Mouse (Mus musculus): ENCODE measurements at regions not wholly inside any gene's neighbourhood (a gene's known extent, or its start where the extent isn't known, plus 50 kb on each side); places are given as distances from the start of the nearest gene placed in this dataset.

GRCm38 (mm10) chr15:68366816-68367215 is 1866.1 kb upstream of the Lrrc6 start:
- DNase-seq (ENCODE audit: low spot score) = no peak

GRCm38 (mm10) chr15:68363058-68363735 is 1862.5 kb upstream of the Lrrc6 start:
- DNase-seq (ENCODE audit: low spot score) = peak; percentile 91

GRCm38 (mm10) chr15:68362081-68363057 is 1861.7 kb upstream of the Lrrc6 start:
- DNase-seq (ENCODE audit: low spot score) = peak; percentile 55

GRCm38 (mm10) chr15:68360956-68361908 is 1860.5 kb upstream of the Lrrc6 start:
- DNase-seq (ENCODE audit: low spot score) = no peak

- no peak for DNase-seq (ENCODE audit: low spot score)
Measured at GRCm38 (mm10) chr15:68359496-68359895, 1858.8 kb upstream of the Lrrc6 start.

- DNase-seq (ENCODE audit: low spot score) = no peak
Measured at GRCm38 (mm10) chr15:68355957-68356356, 1855.2 kb upstream of the Lrrc6 start.

- DNase-seq (ENCODE audit: low spot score) = no peak
Measured at GRCm38 (mm10) chr15:68344652-68345051, 1843.9 kb upstream of the Lrrc6 start.

- DNase-seq (ENCODE audit: low spot score) = no peak
Measured at GRCm38 (mm10) chr15:68342542-68342941, 1841.8 kb upstream of the Lrrc6 start.

GRCm38 (mm10) chr15:68341056-68341455 is 1840.3 kb upstream of the Lrrc6 start:
- DNase-seq (ENCODE audit: low spot score) = no peak

- DNase-seq (ENCODE audit: low spot score) = no peak
Measured at GRCm38 (mm10) chr15:68337264-68337663, 1836.6 kb upstream of the Lrrc6 start.

GRCm38 (mm10) chr15:68335837-68336236 is 1835.1 kb upstream of the Lrrc6 start:
- DNase-seq (ENCODE audit: low spot score) = no peak

GRCm38 (mm10) chr15:68316116-68316515 is 1815.4 kb upstream of the Lrrc6 start:
- DNase-seq (ENCODE audit: low spot score) = no peak
